Mouse (Mus musculus) thymus, postnatal 0 days (tissue): Measurements from ENCODE around the gene Scgb1b11. TPM values are rescaled to one million over a fixed set of nuclear protein-coding genes. Genes with fewer than 3 reads are reported as not detected.
"Not testable (repeated sequence)": the region's sequence is repeated elsewhere in the genome, so short reads cannot be mapped to it uniquely, and the experiment has no call there.

Experiments used
- DNase-seq: peaks from one replicate; pipeline ENCODE4 v3.0.0-alpha.2; 2015; ENCODE audit warnings: low spot score
- polyA plus RNA-seq: library from polyadenylated mRNA; unstranded; fragments of >200 nt; fragmentation: Nextera tagmentation; extraction: Ambion mirVana; gene quantifications from 2 replicates; pipeline ENCODE4 v1.2.1, GENCODE M21; 2015

Gene Scgb1b11
- polyA plus RNA-seq: not detected in 2 replicates

- not testable (repeated sequence) for DNase-seq
These were observed at the start of gene Scgb1b11 for GRCm38 (mm10) chr7:32222540-32222939. Scgb1b11 (plus strand) TSS chr7:32222840.

- not testable (repeated sequence) for DNase-seq
These were observed 11.6 kb upstream of the Scgb1b11 start, which contains the start of gene Scgb2b11 for GRCm38 (mm10) chr7:32211045-32211444. Scgb2b11 (minus strand) TSS chr7:32211145.

Other genes starting within 250 kb of the Scgb1b11 start
- not detected in 2 replicates for gene Scgb1b10, start 122.0 kb upstream of the Scgb1b11 start, polyA plus RNA-seq
- not detected in 2 replicates for gene Scgb2b11, start 11.7 kb upstream of the Scgb1b11 start, polyA plus RNA-seq
- not detected in 2 replicates for gene Scgb2b12, start 104.4 kb downstream of the Scgb1b11 start, polyA plus RNA-seq
- not detected in 2 replicates for gene Scgb1b12, start 111.3 kb downstream of the Scgb1b11 start, polyA plus RNA-seq
- not detected in 2 replicates for gene Scgb1b29, start 218.7 kb downstream of the Scgb1b11 start, polyA plus RNA-seq